Mouse (Mus musculus): ENCODE data around the gene Grin2a.

DNA sequence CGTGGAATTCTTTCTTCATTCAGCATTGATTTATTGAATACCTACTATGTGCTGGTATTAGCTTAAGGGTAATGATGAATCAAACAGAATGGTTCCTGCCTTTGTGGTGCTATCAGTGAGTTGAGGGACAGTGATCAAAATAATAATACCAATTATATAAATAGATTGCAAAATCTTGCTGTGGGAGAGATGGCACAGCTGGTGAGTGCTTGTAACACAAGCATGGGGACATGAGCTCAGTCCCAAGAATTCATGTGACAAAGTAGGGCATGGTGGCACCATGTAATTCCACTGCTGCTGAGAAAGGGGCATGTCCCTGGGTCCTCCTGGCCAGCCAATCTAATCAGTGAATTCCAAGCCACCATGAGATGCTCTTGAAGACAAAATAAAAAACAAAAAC is 324.1 kb downstream of the Grin2a start:
- TF ChIP-seq CTCF (IDR thresholded peaks at IDR 0.05; ENCODE audit: insufficient read depth, low read depth, low read length) (no peak), POLR2A (IDR thresholded peaks at IDR 0.05; ENCODE audit: insufficient read depth, low read depth, low read length) (no peak)

Data from olfactory bulb, adult 2 months (tissue).